Mouse (Mus musculus): Measurements from ENCODE around the gene Tpt1.

DNA sequence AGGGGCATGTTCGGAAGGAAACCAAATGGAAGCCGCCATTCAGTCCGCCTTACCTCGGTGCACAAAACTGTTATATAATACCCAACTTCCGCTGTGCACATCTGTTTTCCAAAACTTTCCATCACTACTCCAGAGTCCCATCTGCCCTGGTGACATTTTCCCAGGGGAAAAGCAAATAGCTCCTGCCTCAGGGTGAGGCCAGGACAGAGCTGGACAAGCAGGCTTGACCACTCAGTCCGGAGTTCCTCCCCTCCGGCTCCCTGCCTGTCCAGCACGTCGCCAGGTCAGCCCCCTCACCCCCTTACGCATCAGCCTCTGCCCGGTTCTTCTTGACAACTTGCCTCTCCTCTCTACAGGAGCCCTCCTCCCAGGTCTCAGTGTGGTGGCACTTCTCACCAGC is 16.7 kb upstream of the Tpt1 start:
- TF ChIP-seq CTCF (conservative IDR thresholded peaks at IDR 0.05; ENCODE audit: low read length) = no peak
- no peak for TF ChIP-seq NANOG (IDR thresholded peaks at IDR 0.05; ENCODE audit: borderline replicate concordance, low read length)
- no peak for TF ChIP-seq POU5F1 (IDR thresholded peaks at IDR 0.05; ENCODE audit: borderline replicate concordance, low read length)
